Mouse (Mus musculus) erythroblast, embryonic 14.5 days (primary cell): ENCODE measurements around the gene Ptprg.

Source experiments
- GATA1 ChIP-seq: IDR thresholded peaks from 2 replicates; pipeline ENCODE4 v1.6.1; 2012; ENCODE audit warnings: low read length, inconsistent platforms, mixed read lengths
- TAL1 ChIP-seq: IDR thresholded peaks from 3 replicates; pipeline ENCODE4 v1.6.1; 2012; ENCODE audit warnings: low read length, inconsistent platforms, mixed read lengths

DNA sequence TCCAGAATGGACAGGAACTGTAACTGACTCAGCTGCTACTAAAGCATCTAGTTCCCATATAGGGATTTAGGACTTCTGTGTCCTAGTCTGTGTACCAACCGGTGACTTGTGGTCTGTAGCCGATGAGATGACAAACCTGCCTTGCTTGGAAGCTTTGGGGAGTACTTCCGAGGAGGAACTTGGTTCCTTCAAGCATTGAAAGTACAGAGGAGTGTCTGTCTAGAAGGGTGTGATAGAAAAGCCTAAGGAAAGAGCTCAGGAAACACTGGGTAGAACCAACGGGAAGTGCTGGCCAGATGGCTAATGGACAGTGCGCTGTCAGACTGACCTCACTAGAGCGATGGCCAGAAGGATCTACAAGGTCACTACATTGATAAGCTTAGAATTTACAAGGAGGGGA is 439.2 kb downstream of the Ptprg start:
- TF ChIP-seq GATA1 (no peak), TAL1 (no peak)
